In genomic region chr11:97669829-97670228, GRCm38 (mm10) we compare ENCODE assay signal across 9 mouse cellular contexts. TPM values are rescaled to one million over a fixed set of nuclear protein-coding genes. Genes with fewer than 3 reads are reported as not detected.
DNase-seq lines count a peak whose midpoint lies in the region; TF ChIP-seq lines count a peak whose summit lies in the region.
"Had no signal": no experiment of that assay in that cellular context is flagged by ENCODE, and none has a peak within 500 bp of the region (broad histone marks: within the 10 kb centered on the region; RNA-seq: fewer than 3 reads in every experiment).

No protein-coding gene starts in this region.

- TF ChIP-seq CTCF in gastrocnemius, adult 2 months (IDR thresholded peaks at IDR 0.05) = no peak

- peak; percentile 97 for DNase-seq in heart, adult 11 months
- no peak for DNase-seq in heart, postnatal 25 days (ENCODE audit: low spot score)
- DNase-seq in ZHBTc4 (ENCODE audit: low read depth, low spot score) = peak; percentile 39
- DNase-seq in gastrocnemius, adult 2 months = peak; percentile 85
- peak; percentile 37 for DNase-seq in kidney, adult 18-20 months
- DNase-seq in retina, postnatal 7 days (ENCODE audit: low read depth, low spot score) = peak; percentile 72
- DNase-seq in frontal cortex, adult 2 months (ENCODE audit: extremely low spot score in 1 of 2, low spot score in 1 of 2) = no peak
- DNase-seq in layer of hippocampus, adult 9-11 months = no peak

- peak overlapping the region; percentile 57 for H3K4me3 ChIP-seq in gastrocnemius, adult 2 months
- H3K4me3 ChIP-seq: hindbrain, embryonic 15.5 days had no signal

- H3K27ac ChIP-seq in gastrocnemius, adult 2 months = peak overlapping the region; percentile 85
- H3K27ac ChIP-seq: hindbrain, embryonic 15.5 days had no signal

- intact Hi-C loops in heart, postnatal 25 days (cut with DNase I) = no loop called here
- intact Hi-C loops in gastrocnemius, adult 2 months (cut with DNase I) = no loop called here

RNA-seq across cellular contexts. Expression of gene Mllt6, which starts 6.6 kb away (rescaled TPM):
- total RNA-seq in heart, postnatal 25 days (2021) = 10 to 100 TPM; 59.8 to 63.3 TPM
- total RNA-seq in gastrocnemius, adult 2 months (2021) = 10 to 100 TPM; 41.9 to 54.7 TPM
- 74.9 and 84.0 TPM in 2 replicates for polyA plus RNA-seq in frontal cortex, adult 2 months (2012; rRNA removed)

RNA-seq across cellular contexts. Expression of gene Cisd3, which starts 15.8 kb away (rescaled TPM):
- total RNA-seq in heart, postnatal 25 days (2021) = 100 to 1,000 TPM; 145 to 155 TPM
- 100 to 1,000 TPM in 1 of 2 experiments, 10 to 100 TPM in 1; 96.2 to 111 TPM for total RNA-seq in gastrocnemius, adult 2 months (2021)
- polyA plus RNA-seq in frontal cortex, adult 2 months (2012; rRNA removed) = 51.9 and 54.8 TPM in 2 replicates

RNA-seq across cellular contexts. Expression of gene Pcgf2, which starts 30.5 kb away (rescaled TPM):
- 1 to 10 TPM; 6.2 to 6.4 TPM for total RNA-seq in heart, postnatal 25 days (2021)
- 1 to 10 TPM; 1.7 to 2.9 TPM for total RNA-seq in gastrocnemius, adult 2 months (2021)
- 74.6 and 83.8 TPM in 2 replicates for polyA plus RNA-seq in frontal cortex, adult 2 months (2012; rRNA removed)

RNA-seq across cellular contexts. Expression of gene Psmb3, which starts 33.4 kb away (rescaled TPM):
- total RNA-seq in heart, postnatal 25 days (2021) = 100 to 1,000 TPM; 150 to 151 TPM
- total RNA-seq in gastrocnemius, adult 2 months (2021) = 100 to 1,000 TPM; 141 to 159 TPM
- 241 and 243 TPM in 2 replicates for polyA plus RNA-seq in frontal cortex, adult 2 months (2012; rRNA removed)

RNA-seq across cellular contexts. Expression of gene Epop, which starts 40.3 kb away (rescaled TPM):
- 1 to 10 TPM in 1 of 2 experiments, under 1 TPM in 1; 0.94 to 1.5 TPM for total RNA-seq in heart, postnatal 25 days (2021)
- 1 to 10 TPM in 1 of 2 experiments, under 1 TPM in 1; 0.98 to 1.5 TPM for total RNA-seq in gastrocnemius, adult 2 months (2021)
- polyA plus RNA-seq in frontal cortex, adult 2 months (2012; rRNA removed) = 49.4 and 65.0 TPM in 2 replicates

Comparison
In these comparisons a context has a peak if more than half of its experiments do, and no peak if none do; other contexts are left out.
1. DNase-seq: peak in heart, adult 11 months (single experiment), ZHBTc4 (single experiment), gastrocnemius, adult 2 months (single experiment), kidney, adult 18-20 months (single experiment) and retina, postnatal 7 days (single experiment); none in heart, postnatal 25 days (single experiment), frontal cortex, adult 2 months (0 of 2) and layer of hippocampus, adult 9-11 months (single experiment).